Mouse (Mus musculus) G1E (cell line): Measurements from ENCODE around the gene Cav2. TPM values are rescaled to one million over a fixed set of nuclear protein-coding genes. Genes with fewer than 3 reads are reported as not detected.

Experiments
- ATAC-seq: 2 replicates; pipeline ENCODE4 v1.8.0; 2016; ENCODE audit warnings: mild to moderate bottlenecking; ENCODE audit not compliant: insufficient number of reproducible peaks, poor library complexity, low FRiP score, severe bottlenecking; ENCODE audit errors: extremely low read depth
- DNase-seq: peaks from one replicate; pipeline ENCODE4 v3.0.0; 2012; ENCODE audit warnings: low spot score
- H3K27me3 ChIP-seq: 2 replicates; pipeline ENCODE4 v1.6.1; 2012; ENCODE audit warnings: mild to moderate bottlenecking, low read length, inconsistent platforms; ENCODE audit not compliant: insufficient read depth
- H3K36me3 ChIP-seq: replicated peaks from 2 replicates; pipeline ENCODE3; 2012; ENCODE audit warnings: mild to moderate bottlenecking, inconsistent platforms
- H3K4me1 ChIP-seq: 2 replicates; pipeline ENCODE4 v1.6.1; 2012; ENCODE audit warnings: low read depth, low read length, inconsistent platforms, mixed read lengths; ENCODE audit not compliant: insufficient read depth
- H3K4me3 ChIP-seq: 2 replicates; pipeline ENCODE4 v1.5.1; 2012; ENCODE audit warnings: low read depth, mild to moderate bottlenecking, inconsistent platforms, low read length, moderate library complexity, mixed read lengths
- H3K9me3 ChIP-seq: replicated peaks from 2 replicates; pipeline ENCODE4 v1.6.1; 2012; ENCODE audit warnings: inconsistent platforms
- CTCF ChIP-seq: IDR thresholded peaks from 2 replicates; pipeline ENCODE4 v1.5.1; 2012; ENCODE audit warnings: low read depth, low read length, inconsistent platforms, mixed read lengths
- GATA1 ChIP-seq: IDR thresholded peaks from 2 replicates; pipeline ENCODE4 v1.6.1; 2012; ENCODE audit warnings: borderline replicate concordance, low read length, inconsistent platforms, mixed read lengths
- GATA2 ChIP-seq: IDR thresholded peaks from 2 replicates; pipeline ENCODE4 v1.6.1; 2012; ENCODE audit warnings: low read depth, low read length, inconsistent platforms, borderline replicate concordance
- POLR2AphosphoS5 ChIP-seq: IDR thresholded peaks from 2 replicates; pipeline ENCODE4 v1.6.1; 2012; ENCODE audit warnings: low read depth, low read length, inconsistent platforms; ENCODE audit not compliant: insufficient replicate concordance
- TAL1 ChIP-seq: conservative IDR thresholded peaks from 2 replicates; pipeline ENCODE4 v1.6.1; 2012; ENCODE audit warnings: low read depth, low read length, inconsistent platforms, mixed read lengths
- polyA plus RNA-seq: library from polyadenylated mRNA; stranded (reverse); fragments of >175 nt; gene quantifications from 2 replicates; pipeline ENCODE4 v1.2.3, GENCODE M21; 2012
- total RNA-seq, 2 experiments: library from RNA; stranded (forward) in 1 of 2; stranded (reverse) in 1 of 2; fragments of 200-1000 nt in 1 of 2; fragments of >200 nt in 1 of 2; fragmentation: Nextera tagmentation in 1 of 2; gene quantifications; 2 replicates each; pipeline ENCODE4 v1.2.3; 2014 to 2017

The Cav2 gene
- total and polyA plus RNA-seq, 3 experiments: 0.11 TPM; not detected in 2

- TF ChIP-seq POLR2AphosphoS5: no peak
- no peak for TF ChIP-seq CTCF
- no peak for TF ChIP-seq GATA1
- TF ChIP-seq TAL1: no peak
- no peak for TF ChIP-seq GATA2
- no peaks in the 10 kb centered on the region for H3K36me3 ChIP-seq
- DNase-seq (no peak), ATAC-seq (no peak)
- H3K4me1 ChIP-seq: no peaks in the 10 kb centered on the region
- H3K4me3 ChIP-seq: no peak overlapping the region
- H3K9me3 ChIP-seq: no peaks in the 10 kb centered on the region
- peaks cover 21% of the 10 kb centered on the region for H3K27me3 ChIP-seq
Observed at GRCm38 (mm10) chr6:17307461-17308115, 26.6 kb downstream of the Cav2 start.

DNA sequence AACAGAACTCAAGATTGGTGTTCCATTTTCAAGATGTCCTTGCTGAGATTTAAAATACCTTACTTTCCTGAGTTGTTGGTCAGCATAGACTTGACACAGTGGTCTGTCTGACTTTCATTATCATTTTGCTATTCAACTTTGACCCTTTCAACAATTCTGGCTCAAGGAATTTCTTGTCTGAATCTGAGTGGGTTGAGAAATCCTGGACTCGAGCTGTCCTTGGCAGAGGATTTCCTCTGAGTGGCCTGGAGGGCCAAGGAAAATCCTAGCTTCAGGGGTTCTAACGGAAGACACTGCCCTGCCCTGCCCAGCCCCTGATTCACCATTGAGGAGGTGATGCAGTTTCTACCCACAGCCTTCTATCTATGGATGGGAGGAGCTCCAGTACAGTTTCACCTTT, 27.7 kb downstream of the Cav2 start:
- Histone ChIP-seq H3K4me1 (no peaks in the 10 kb centered on the region), H3K4me3 (no peak overlapping the region), H3K27me3 (peaks cover 21% of the 10 kb centered on the region), H3K9me3 (no peaks in the 10 kb centered on the region), H3K36me3 (no peaks in the 10 kb centered on the region)
- no peak for DNase-seq
- ATAC-seq: no peak
- TF ChIP-seq CTCF: no peak

- DNase-seq (no peak), ATAC-seq (no peak)
- no peak for TF ChIP-seq POLR2AphosphoS5
- TF ChIP-seq TAL1: no peak
- TF ChIP-seq GATA2: no peak
- no peak for TF ChIP-seq CTCF
- TF ChIP-seq GATA1: no peak
- peaks cover 21% of the 10 kb centered on the region for H3K27me3 ChIP-seq
- no peaks in the 10 kb centered on the region for H3K4me1 ChIP-seq
- H3K9me3 ChIP-seq: no peaks in the 10 kb centered on the region
- H3K36me3 ChIP-seq: no peaks in the 10 kb centered on the region
- no peak overlapping the region for H3K4me3 ChIP-seq
Observed at GRCm38 (mm10) chr6:17309260-17309659, 28.3 kb downstream of the Cav2 start.

- ATAC-seq: no peak
- Histone ChIP-seq H3K4me1 (no peaks in the 10 kb centered on the region), H3K36me3 (no peaks in the 10 kb centered on the region), H3K4me3 (no peak overlapping the region), H3K9me3 (no peaks in the 10 kb centered on the region), H3K27me3 (no peaks in the 10 kb centered on the region)
- DNase-seq: no peak
- TF ChIP-seq CTCF (no peak), GATA2 (no peak), TAL1 (no peak), POLR2AphosphoS5 (no peak), GATA1 (no peak)
Observed at GRCm38 (mm10) chr6:17314241-17314640, 33.3 kb downstream of the Cav2 start.

DNA sequence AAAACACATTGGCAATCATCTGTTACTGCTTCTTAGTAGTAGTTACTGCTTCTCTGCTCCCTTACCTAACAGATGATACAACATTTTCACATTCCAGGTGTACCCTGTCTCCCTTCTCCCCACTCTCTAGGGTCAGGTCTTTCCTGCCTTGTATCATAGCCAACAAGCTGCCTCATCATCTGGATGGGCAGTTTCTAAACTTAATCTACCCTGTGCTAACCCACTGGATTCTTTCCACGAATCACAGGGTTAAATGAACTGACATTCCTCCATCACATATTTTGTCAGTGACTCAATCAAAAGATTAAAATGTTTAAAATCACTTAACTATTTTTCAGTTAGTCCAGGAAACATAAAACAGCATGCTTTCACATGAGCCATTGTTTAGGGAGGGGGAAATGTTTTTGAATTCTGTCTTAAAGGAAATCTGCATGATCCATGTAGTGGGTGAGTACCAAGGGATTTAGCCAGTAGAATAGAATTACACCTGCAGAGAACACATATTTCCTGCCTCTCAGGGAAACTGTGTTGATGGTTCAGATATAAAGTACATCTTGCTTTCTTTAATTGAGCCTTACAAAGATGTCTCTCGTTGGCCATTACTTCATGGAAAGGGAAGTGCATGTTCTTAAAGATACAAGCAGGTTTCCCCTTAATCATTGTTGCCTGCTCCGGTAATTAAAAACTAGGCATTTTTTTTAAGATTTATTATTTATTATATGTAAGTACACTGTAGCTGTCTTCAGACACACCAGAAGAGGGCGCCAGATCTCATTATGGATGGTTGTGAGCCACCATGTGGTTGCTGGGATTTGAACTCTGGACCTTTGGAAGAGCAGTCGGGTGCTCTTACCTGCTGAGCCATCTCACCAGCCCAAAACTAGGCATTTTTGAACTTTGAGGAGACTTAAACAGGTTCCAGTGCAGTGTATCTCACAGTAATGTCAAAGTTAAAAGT, 34.0 kb downstream of the Cav2 start:
- Histone ChIP-seq H3K36me3 (no peaks in the 10 kb centered on the region), H3K27me3 (no peaks in the 10 kb centered on the region), H3K4me1 (no peaks in the 10 kb centered on the region), H3K4me3 (no peak overlapping the region), H3K9me3 (no peaks in the 10 kb centered on the region)
- no peak for DNase-seq
- TF ChIP-seq POLR2AphosphoS5 (no peak), GATA2 (no peak), CTCF (no peak), GATA1 (no peak), TAL1 (no peak)
- no peak for ATAC-seq

- Histone ChIP-seq H3K9me3 (no peaks in the 10 kb centered on the region), H3K4me3 (no peak overlapping the region), H3K36me3 (no peaks in the 10 kb centered on the region), H3K27me3 (no peaks in the 10 kb centered on the region), H3K4me1 (no peaks in the 10 kb centered on the region)
- DNase-seq (no peak), ATAC-seq (no peak)
- TF ChIP-seq TAL1 (no peak), CTCF (no peak), GATA2 (no peak), GATA1 (no peak), POLR2AphosphoS5 (no peak)
Observed at GRCm38 (mm10) chr6:17316294-17317166, 35.5 kb downstream of the Cav2 start.
